Mouse (Mus musculus) liver, embryonic 14.5 days (tissue): ENCODE measurements at regions not wholly inside any gene's neighbourhood (a gene's known extent, or its start where the extent isn't known, plus 50 kb on each side); places are given as distances from the start of the nearest gene placed in this dataset.
A peak's percentile ranks its signal among the peaks of the same experiment; 100 is the strongest.
"Not testable (repeated sequence)": the region's sequence is repeated elsewhere in the genome, so short reads cannot be mapped to it uniquely, and the experiment has no call there.

Source experiments
- ATAC-seq: fragments of 200-750 bp; cut with Nextera tagmentation; 2 replicates; pipeline ENCODE4 v1.8.0; 2017; ENCODE audit warnings: moderate number of reproducible peaks, mild to moderate bottlenecking, moderate library complexity; ENCODE audit not compliant: insufficient read depth
- DNase-seq, 3 experiments: peaks; one replicate each; pipeline ENCODE4 v3.0.0-alpha.2; 2012 to 2013; ENCODE audit warnings: low read depth in 3 of 3, low spot score in 3 of 3
- H3K27ac ChIP-seq: fragments of 300-500 bp; sonication (generic); 2 replicates; pipeline ENCODE4 v1.5.1; 2014; ENCODE audit warnings: moderate library complexity, mild to moderate bottlenecking, control low read depth, inconsistent platforms
- H3K27me3 ChIP-seq: fragments of 300-500 bp; sonication (generic); 2 replicates; pipeline ENCODE4 v1.6.1; 2014; ENCODE audit warnings: mild to moderate bottlenecking, low read length, moderate library complexity; ENCODE audit not compliant: control insufficient read depth, insufficient read depth
- H3K36me3 ChIP-seq: fragments of 300-500 bp; sonication (generic); replicated peaks from 2 replicates; pipeline ENCODE4 v1.6.1; 2014; ENCODE audit warnings: low read depth; ENCODE audit not compliant: control insufficient read depth, insufficient read depth
- H3K4me1 ChIP-seq, 2 experiments: fragments of 200-500 bp in 1 of 2; fragments of 300-500 bp in 1 of 2; sonication (generic) in 1 of 2; replicated peaks; 2 replicates each; pipeline ENCODE4 v1.6.1; 2012 to 2014; ENCODE audit warnings: antibody characterized with exemption in 1 of 2, inconsistent platforms in 1 of 2, low read length in 1 of 2; ENCODE audit not compliant: control insufficient read depth in 2 of 2, insufficient read depth in 2 of 2
- H3K4me2 ChIP-seq: fragments of 300-500 bp; sonication (generic); 2 replicates; pipeline ENCODE4 v1.6.1; 2014; ENCODE audit warnings: low read depth, mild to moderate bottlenecking, control low read depth, moderate library complexity
- H3K4me3 ChIP-seq, 2 experiments: fragments of 200-500 bp in 1 of 2; fragments of 300-500 bp in 1 of 2; sonication (generic) in 1 of 2; 2 replicates each; pipeline ENCODE4 v1.5.1; 2012 to 2014; ENCODE audit warnings: low read depth in 2 of 2, low read length in 2 of 2, mild to moderate bottlenecking in 2 of 2, control low read depth in 1 of 2, inconsistent platforms in 1 of 2, moderate library complexity in 1 of 2; ENCODE audit not compliant: insufficient read depth in 1 of 2
- H3K9ac ChIP-seq: fragments of 300-500 bp; sonication (generic); replicated peaks from 2 replicates; pipeline ENCODE4 v1.6.1; 2014; ENCODE audit warnings: mild to moderate bottlenecking, control low read depth, moderate library complexity
- H3K9me3 ChIP-seq: fragments of 300-500 bp; sonication (generic); 2 replicates; pipeline ENCODE4 v1.6.1; 2016; ENCODE audit warnings: low read length, mixed read lengths; ENCODE audit not compliant: control insufficient read depth
- CTCF ChIP-seq: IDR thresholded peaks from 2 replicates; pipeline ENCODE4 v1.5.1; 2016; ENCODE audit warnings: antibody characterized with exemption, low read depth, control low read depth
- EP300 ChIP-seq: IDR thresholded peaks from 2 replicates; pipeline ENCODE4 v1.6.1; 2016; ENCODE audit warnings: antibody characterized with exemption, low read depth
- WGBS: fragments of 180-500 bp; shearing (Covaris S2); extraction: QIAGEN DNeasy Blood & Tissue Kit; methylation state at CpG from one replicate; pipeline ENCODE4 v1.1.7; 2014; ENCODE audit not compliant: insufficient replicate concordance; 5-methylcytosine and 5-hydroxymethylcytosine counted together

DNA sequence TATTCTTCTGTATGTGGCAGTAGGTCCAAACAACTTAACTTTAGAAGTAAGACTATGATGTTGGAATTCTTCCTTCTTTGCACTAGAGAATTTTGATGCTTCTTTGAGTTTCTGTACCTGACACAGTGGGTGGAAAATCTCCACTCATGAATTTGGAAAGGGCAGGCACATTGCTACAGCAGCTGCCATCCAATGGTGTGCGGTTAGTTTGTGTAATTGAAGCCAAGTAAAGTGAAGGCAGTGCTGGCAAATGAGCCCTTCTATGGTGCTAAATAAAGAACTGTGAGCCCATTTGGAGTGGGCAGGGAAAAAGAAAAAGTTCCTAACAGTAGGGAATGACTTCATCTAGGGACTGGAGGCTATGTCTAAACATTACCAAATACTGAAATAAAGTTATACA is 3583.4 kb downstream of the 9330182O14Rik start:
- Histone ChIP-seq H3K9me3 (no peaks in the 10 kb centered on the region), H3K4me1 (no peaks in the 10 kb centered on the region), H3K27ac (no peak overlapping the region), H3K27me3 (no peaks in the 10 kb centered on the region), H3K4me2 (no peak overlapping the region), H3K9ac (no peak overlapping the region), H3K4me3 (no peak overlapping the region), H3K36me3 (no peaks in the 10 kb centered on the region)
- DNase-seq (no peak), ATAC-seq (no peak)
- TF ChIP-seq EP300, result no peak
- no peak for TF ChIP-seq CTCF
- 63% methylated on average over 1 of the region's 1 CpGs for WGBS

DNA sequence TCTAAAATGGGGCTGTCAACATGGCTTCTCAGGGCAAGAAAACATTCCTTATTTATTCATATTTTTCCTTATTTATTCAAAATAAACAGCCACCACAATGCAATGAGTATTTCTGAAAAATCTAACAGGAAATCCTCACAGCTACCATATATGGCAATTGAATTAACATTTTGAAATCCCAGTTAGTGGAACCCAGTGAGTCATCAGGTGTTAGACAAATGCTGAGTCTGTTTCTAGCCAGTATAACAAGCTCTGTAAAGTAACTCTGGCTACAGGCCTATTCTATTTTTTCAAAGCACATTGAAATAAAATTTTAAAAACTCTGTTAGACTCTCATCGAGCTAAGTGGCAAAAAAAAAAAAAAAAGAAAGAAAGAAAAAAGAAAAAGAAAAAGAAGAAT is 3586.8 kb downstream of the 9330182O14Rik start:
- Histone ChIP-seq H3K9ac (no peak overlapping the region), H3K27me3 (no peaks in the 10 kb centered on the region), H3K27ac (no peak overlapping the region), H3K36me3 (no peaks in the 10 kb centered on the region), H3K4me1 (no peaks in the 10 kb centered on the region), H3K4me2 (no peak overlapping the region), H3K4me3 (no peak overlapping the region), H3K9me3 (no peaks in the 10 kb centered on the region)
- DNase-seq, result no peak
- no peak for ATAC-seq
- TF ChIP-seq CTCF, result no peak
- TF ChIP-seq EP300, result no peak
- WGBS, result 41% methylated on average over 1 of the region's 1 CpGs

GRCm38 (mm10) chr15:43735697-43736096 is 3601.5 kb downstream of the 9330182O14Rik start:
- Histone ChIP-seq H3K4me1 (no peaks in the 10 kb centered on the region), H3K36me3 (no peaks in the 10 kb centered on the region), H3K4me3 (no peak overlapping the region), H3K27ac (no peak overlapping the region), H3K27me3 (no peaks in the 10 kb centered on the region), H3K4me2 (no peak overlapping the region), H3K9ac (no peak overlapping the region), H3K9me3 (no peaks in the 10 kb centered on the region)
- DNase-seq (no peak), ATAC-seq (no peak)
- no peak for TF ChIP-seq CTCF
- TF ChIP-seq EP300, result no peak
- 52% methylated on average over 3 of the region's 3 CpGs for WGBS

DNA sequence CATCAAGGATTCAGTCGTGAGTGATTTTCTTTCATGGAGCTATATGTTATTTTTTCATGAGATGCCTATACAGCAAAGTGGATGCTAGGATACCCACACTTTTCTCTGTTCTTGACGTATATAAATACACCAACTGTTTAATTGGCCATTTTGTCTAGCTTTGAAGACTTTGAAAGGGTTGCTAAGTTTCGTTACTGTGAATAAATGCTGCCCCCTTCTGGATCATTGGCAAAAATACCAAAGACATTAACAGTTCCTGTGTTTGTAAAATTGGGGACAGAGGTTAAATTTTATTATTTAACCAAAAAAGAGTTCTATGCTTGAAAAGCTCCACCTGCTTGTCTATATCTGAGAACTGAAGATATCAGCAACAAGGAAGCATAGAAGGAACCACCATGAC is 3624.1 kb downstream of the 9330182O14Rik start:
- ATAC-seq (no peak), DNase-seq (no peak)
- H3K9me3 ChIP-seq, result no peaks in the 10 kb centered on the region
- H3K4me2 ChIP-seq, result no peak overlapping the region
- no peaks in the 10 kb centered on the region for H3K36me3 ChIP-seq
- H3K27ac ChIP-seq, result no peak overlapping the region
- no peak overlapping the region for H3K4me3 ChIP-seq
- 10% methylated on average over 3 of the region's 3 CpGs for WGBS
- no peak for TF ChIP-seq EP300
- TF ChIP-seq CTCF, result peak; percentile 32; the same call in 1 of the 2 replicates
- H3K9ac ChIP-seq, result no peak overlapping the region
- no peaks in the 10 kb centered on the region for H3K27me3 ChIP-seq
- no peaks in the 10 kb centered on the region for H3K4me1 ChIP-seq

DNA sequence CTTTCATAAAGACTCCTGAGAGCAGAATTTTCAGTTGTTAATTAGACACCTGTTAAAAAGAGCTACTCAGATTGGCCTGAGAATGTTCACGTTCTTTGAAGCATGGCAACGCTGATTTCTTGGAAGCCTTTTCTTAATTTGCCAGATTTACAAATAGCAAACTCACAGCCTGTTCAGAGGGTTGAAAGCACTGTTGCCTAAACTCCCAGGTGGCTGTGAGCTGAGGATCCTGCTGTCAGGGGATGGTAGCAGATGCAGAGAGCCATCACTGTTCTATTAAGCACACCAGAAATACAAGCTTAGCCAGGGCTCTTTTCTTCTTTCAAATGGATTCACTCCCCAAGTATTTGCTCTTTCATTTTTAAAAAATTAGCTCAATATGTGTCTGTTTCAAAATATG is 3630.4 kb downstream of the 9330182O14Rik start:
- H3K4me2 ChIP-seq, result no peak overlapping the region
- WGBS, result 55% methylated on average over 2 of the region's 2 CpGs
- ATAC-seq, result no peak

GRCm38 (mm10) chr15:43772718-43773117 is 3638.6 kb downstream of the 9330182O14Rik start:
- H3K4me3 ChIP-seq, result no peak overlapping the region
- H3K9ac ChIP-seq, result no peak overlapping the region
- H3K27me3 ChIP-seq, result no peaks in the 10 kb centered on the region
- ATAC-seq (no peak), DNase-seq (no peak)
- no peak overlapping the region for H3K4me2 ChIP-seq
- WGBS, result 15% methylated on average over 3 of the region's 3 CpGs
- peak; percentile 36; the same call in 1 of the 2 replicates for TF ChIP-seq CTCF
- no peak for TF ChIP-seq EP300
- H3K9me3 ChIP-seq, result no peaks in the 10 kb centered on the region
- H3K27ac ChIP-seq, result no peak overlapping the region
- no peaks in the 10 kb centered on the region for H3K4me1 ChIP-seq
- no peaks in the 10 kb centered on the region for H3K36me3 ChIP-seq

More for the DNA sequence above, 3630.4 kb downstream of the 9330182O14Rik start:
- Histone ChIP-seq H3K9ac (no peak overlapping the region), H3K27ac (no peak overlapping the region), H3K4me3 (no peak overlapping the region), H3K36me3 (no peaks in the 10 kb centered on the region), H3K4me1 (no peaks in the 10 kb centered on the region), H3K27me3 (no peaks in the 10 kb centered on the region), H3K9me3 (no peaks in the 10 kb centered on the region)
- TF ChIP-seq CTCF (no peak), EP300 (no peak)
- no peak for DNase-seq

DNA sequence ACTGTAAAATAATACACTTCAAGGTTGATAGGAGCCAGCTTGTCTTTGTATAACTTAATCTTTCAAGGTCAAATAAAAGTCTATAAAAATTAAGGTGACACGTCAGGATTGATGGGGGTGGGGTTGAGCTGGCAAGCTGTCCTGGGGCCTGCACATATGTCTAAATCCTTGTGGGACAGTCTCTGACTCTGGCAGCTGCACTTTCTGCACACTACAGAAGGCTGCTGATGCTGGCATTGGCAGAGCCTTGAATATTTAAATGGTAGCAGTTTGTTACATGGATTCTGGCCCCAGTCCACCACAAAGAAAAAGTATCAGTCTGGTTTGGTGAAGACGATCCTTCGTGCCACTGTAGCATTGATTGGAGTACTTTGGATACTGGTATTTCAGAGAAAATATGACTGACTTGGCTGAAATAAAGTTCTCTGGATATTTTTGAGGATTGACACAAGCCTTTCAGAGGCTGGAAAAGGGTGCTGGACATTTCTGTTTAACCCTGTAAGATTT is 3648.0 kb downstream of the 9330182O14Rik start:
- H3K27me3 ChIP-seq, H3K4me1 ChIP-seq, H3K4me3 ChIP-seq, H3K27ac ChIP-seq, H3K36me3 ChIP-seq, H3K9ac ChIP-seq, ATAC-seq, H3K4me2 ChIP-seq, H3K9me3 ChIP-seq, DNase-seq: not testable (repeated sequence)
- 72% methylated on average over 3 of the region's 3 CpGs for WGBS
